Mouse (Mus musculus): Measurements from ENCODE around the gene Mybph. TPM values are rescaled to one million over a fixed set of nuclear protein-coding genes. Genes with fewer than 3 reads are reported as not detected.

Mybph gene
- polyA plus RNA-seq, 1 experiment from 2014 or later = 2.9 TPM

GRCm38 (mm10) chr1:134200998-134201686 lies 7.9 kb downstream of the Mybph start:
- Histone ChIP-seq H3K27me3 (no peaks in the 10 kb centered on the region), H3K9ac (no peak overlapping the region), H3K27ac (replicated peaks) (no peak overlapping the region), H3K4me3 (no peak overlapping the region), H3K9me3 (no peaks in the 10 kb centered on the region), H3K36me3 (no peaks in the 10 kb centered on the region), H3K4me1 (replicated peaks) (peaks cover 6% of the 10 kb centered on the region; the same call in 1 of the 2 replicates), H3K4me2 (no peak overlapping the region)
- no peak for ATAC-seq (ENCODE audit: low read depth)
- 88% methylated on average over 6 of the region's 6 CpGs for WGBS

GRCm38 (mm10) chr1:134201751-134202420 lies 8.6 kb downstream of the Mybph start:
- no peak overlapping the region for H3K9ac ChIP-seq
- H3K4me1 ChIP-seq (replicated peaks) = peaks cover 4% of the 10 kb centered on the region; the same call in 1 of the 2 replicates
- no peaks in the 10 kb centered on the region for H3K9me3 ChIP-seq
- H3K36me3 ChIP-seq = no peaks in the 10 kb centered on the region
- WGBS = 24% methylated on average over 3 of the region's 3 CpGs
- no peak for ATAC-seq (ENCODE audit: low read depth)
- no peak overlapping the region for H3K27ac ChIP-seq (replicated peaks)
- H3K27me3 ChIP-seq = no peaks in the 10 kb centered on the region
- H3K4me3 ChIP-seq = no peak overlapping the region
- H3K4me2 ChIP-seq = no peak overlapping the region

- Histone ChIP-seq H3K27me3 (no peaks in the 10 kb centered on the region), H3K36me3 (no peaks in the 10 kb centered on the region), H3K4me2 (no peak overlapping the region), H3K9me3 (no peaks in the 10 kb centered on the region), H3K4me1 (replicated peaks) (peaks cover 4% of the 10 kb centered on the region; the same call in 1 of the 2 replicates), H3K27ac (replicated peaks) (no peak overlapping the region), H3K9ac (no peak overlapping the region), H3K4me3 (no peak overlapping the region)
- no peak for ATAC-seq (ENCODE audit: low read depth)
- WGBS = 90% methylated on average over 13 of the region's 13 CpGs
These were observed 11.0 kb downstream of the Mybph start for GRCm38 (mm10) chr1:134204230-134204629.

GRCm38 (mm10) chr1:134205296-134206018 lies 12.2 kb downstream of the Mybph start:
- Histone ChIP-seq H3K4me3 (no peak overlapping the region), H3K27me3 (no peaks in the 10 kb centered on the region), H3K36me3 (no peaks in the 10 kb centered on the region), H3K4me2 (no peak overlapping the region), H3K9ac (no peak overlapping the region), H3K4me1 (replicated peaks) (peaks cover 4% of the 10 kb centered on the region), H3K27ac (replicated peaks) (no peak overlapping the region), H3K9me3 (no peaks in the 10 kb centered on the region)
- WGBS = 53% methylated on average over 9 of the region's 9 CpGs
- no peak for ATAC-seq (ENCODE audit: low read depth)

- WGBS = 61% methylated on average over 5 of the region's 5 CpGs
- H3K9ac ChIP-seq = no peak overlapping the region
- no peak for ATAC-seq (ENCODE audit: low read depth)
- H3K9me3 ChIP-seq = no peaks in the 10 kb centered on the region
- no peak overlapping the region for H3K4me2 ChIP-seq
- H3K4me1 ChIP-seq (replicated peaks) = peaks cover 4% of the 10 kb centered on the region
- H3K4me3 ChIP-seq = no peak overlapping the region
- no peaks in the 10 kb centered on the region for H3K36me3 ChIP-seq
- no peak overlapping the region for H3K27ac ChIP-seq (replicated peaks)
- H3K27me3 ChIP-seq = no peaks in the 10 kb centered on the region
These were observed 12.8 kb downstream of the Mybph start for GRCm38 (mm10) chr1:134206085-134206484.

- no peak overlapping the region for H3K4me2 ChIP-seq
- H3K4me1 ChIP-seq (replicated peaks) = peaks cover 6% of the 10 kb centered on the region
- H3K4me3 ChIP-seq = no peak overlapping the region
- no peaks in the 10 kb centered on the region for H3K36me3 ChIP-seq
- 47% methylated on average over 6 of the region's 6 CpGs for WGBS
- no peaks in the 10 kb centered on the region for H3K9me3 ChIP-seq
- no peaks in the 10 kb centered on the region for H3K27me3 ChIP-seq
- H3K27ac ChIP-seq (replicated peaks) = no peak overlapping the region
- H3K9ac ChIP-seq = no peak overlapping the region
- no peak for ATAC-seq (ENCODE audit: low read depth)
These were observed 17.0 kb downstream of the Mybph start for GRCm38 (mm10) chr1:134210179-134210755.

GRCm38 (mm10) chr1:134211043-134211442 lies 17.8 kb downstream of the Mybph start:
- no peak for ATAC-seq (ENCODE audit: low read depth)
- H3K27me3 ChIP-seq = no peaks in the 10 kb centered on the region
- 66% methylated on average over 6 of the region's 6 CpGs for WGBS
- no peak overlapping the region for H3K9ac ChIP-seq
- no peak overlapping the region for H3K4me2 ChIP-seq
- no peaks in the 10 kb centered on the region for H3K36me3 ChIP-seq
- peaks cover 11% of the 10 kb centered on the region for H3K4me1 ChIP-seq (replicated peaks)
- H3K27ac ChIP-seq (replicated peaks) = no peak overlapping the region
- H3K9me3 ChIP-seq = no peaks in the 10 kb centered on the region
- H3K4me3 ChIP-seq = no peak overlapping the region

- Histone ChIP-seq H3K4me2 (no peak overlapping the region), H3K9me3 (no peaks in the 10 kb centered on the region), H3K4me1 (replicated peaks) (peaks cover 12% of the 10 kb centered on the region), H3K27ac (replicated peaks) (no peak overlapping the region), H3K9ac (no peak overlapping the region), H3K36me3 (no peaks in the 10 kb centered on the region), H3K27me3 (no peaks in the 10 kb centered on the region), H3K4me3 (no peak overlapping the region)
- ATAC-seq (ENCODE audit: low read depth) = no peak
- 5% methylated on average over 2 of the region's 2 CpGs for WGBS
These were observed 18.4 kb downstream of the Mybph start for GRCm38 (mm10) chr1:134211631-134212030.

GRCm38 (mm10) chr1:134212351-134212750 lies 19.1 kb downstream of the Mybph start:
- no peak overlapping the region for H3K27ac ChIP-seq (replicated peaks)
- H3K4me3 ChIP-seq = no peak overlapping the region
- no peak for ATAC-seq (ENCODE audit: low read depth)
- H3K36me3 ChIP-seq = no peaks in the 10 kb centered on the region
- H3K27me3 ChIP-seq = no peaks in the 10 kb centered on the region
- no peak overlapping the region for H3K4me2 ChIP-seq
- WGBS = 90% methylated on average over 5 of the region's 6 CpGs
- H3K9ac ChIP-seq = no peak overlapping the region
- H3K9me3 ChIP-seq = no peaks in the 10 kb centered on the region
- peaks cover 12% of the 10 kb centered on the region for H3K4me1 ChIP-seq (replicated peaks)

- H3K9ac ChIP-seq = no peak overlapping the region
- no peak for ATAC-seq (ENCODE audit: low read depth)
- no peak overlapping the region for H3K4me2 ChIP-seq
- H3K4me1 ChIP-seq (replicated peaks) = peaks cover 12% of the 10 kb centered on the region
- 65% methylated on average over 7 of the region's 7 CpGs for WGBS
- no peak overlapping the region for H3K27ac ChIP-seq (replicated peaks)
- H3K4me3 ChIP-seq = no peak overlapping the region
- H3K36me3 ChIP-seq = no peaks in the 10 kb centered on the region
- no peaks in the 10 kb centered on the region for H3K9me3 ChIP-seq
- no peaks in the 10 kb centered on the region for H3K27me3 ChIP-seq
These were observed 20.2 kb downstream of the Mybph start for GRCm38 (mm10) chr1:134213405-134213804.

GRCm38 (mm10) chr1:134215059-134215458 lies 21.8 kb downstream of the Mybph start:
- no peaks in the 10 kb centered on the region for H3K27me3 ChIP-seq
- H3K9me3 ChIP-seq = no peaks in the 10 kb centered on the region
- H3K4me3 ChIP-seq = no peak overlapping the region
- peaks cover 12% of the 10 kb centered on the region for H3K4me1 ChIP-seq (replicated peaks)
- no peak overlapping the region for H3K27ac ChIP-seq (replicated peaks)
- H3K9ac ChIP-seq = no peak overlapping the region
- no peaks in the 10 kb centered on the region for H3K36me3 ChIP-seq
- ATAC-seq (ENCODE audit: low read depth) = no peak
- WGBS = 42% methylated on average over 7 of the region's 7 CpGs
- no peak overlapping the region for H3K4me2 ChIP-seq

All from neural tube, embryonic 13.5 days (tissue).